Mouse (Mus musculus) lung, postnatal 14 days (tissue): ENCODE measurements around the gene Tpcn2.

Source experiments
- DNase-seq: peaks from one replicate; pipeline ENCODE4 v3.0.0; 2021

The Tpcn2 gene

DNA sequence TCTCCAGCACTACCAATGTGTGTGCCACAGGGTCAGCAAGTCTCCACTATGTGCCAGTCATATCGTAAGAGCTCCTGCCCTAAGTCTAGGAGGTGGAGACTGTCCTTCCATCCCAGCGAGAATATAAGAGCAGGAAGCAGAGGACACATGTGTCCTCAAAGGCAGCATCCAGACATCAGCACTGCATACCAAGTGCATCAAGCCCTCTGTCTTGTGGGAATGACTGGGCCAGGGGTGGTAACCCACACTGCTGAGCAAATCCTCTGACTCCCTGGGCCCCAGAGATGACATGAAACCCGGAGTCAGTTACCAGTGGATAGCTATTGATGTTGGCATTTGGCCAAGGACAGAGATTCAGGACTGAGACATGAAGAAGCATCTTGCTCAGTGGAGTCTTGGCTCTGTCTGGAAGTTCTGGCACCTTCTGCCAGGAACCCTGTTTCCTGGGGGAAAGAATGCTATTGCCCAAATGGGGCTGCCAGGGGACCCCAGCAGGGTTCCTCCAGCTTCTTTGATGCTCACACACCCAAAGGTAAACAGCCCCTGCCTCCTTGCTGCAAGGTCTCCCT lies 140.2 kb downstream of the Tpcn2 start:
- DNase-seq = no peak

DNA sequence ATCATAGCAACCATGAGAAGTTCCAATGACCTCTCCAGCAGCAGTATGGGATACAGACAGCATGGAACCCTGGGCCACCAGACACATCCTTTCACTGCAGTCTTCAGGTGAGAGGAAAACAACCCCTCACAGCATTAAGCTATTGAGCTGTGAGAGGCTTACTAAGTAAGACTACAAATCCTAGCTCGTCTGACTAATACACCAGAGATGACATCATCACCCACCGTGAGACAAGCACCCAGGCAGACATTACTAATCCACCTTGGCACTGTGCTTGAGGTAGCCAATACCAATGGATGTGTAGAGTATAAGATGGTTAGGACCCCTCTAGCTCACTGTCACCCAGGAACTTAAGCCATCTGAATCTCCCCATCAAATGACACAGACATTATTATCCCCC lies 143.2 kb downstream of the Tpcn2 start:
- no peak for DNase-seq

DNA sequence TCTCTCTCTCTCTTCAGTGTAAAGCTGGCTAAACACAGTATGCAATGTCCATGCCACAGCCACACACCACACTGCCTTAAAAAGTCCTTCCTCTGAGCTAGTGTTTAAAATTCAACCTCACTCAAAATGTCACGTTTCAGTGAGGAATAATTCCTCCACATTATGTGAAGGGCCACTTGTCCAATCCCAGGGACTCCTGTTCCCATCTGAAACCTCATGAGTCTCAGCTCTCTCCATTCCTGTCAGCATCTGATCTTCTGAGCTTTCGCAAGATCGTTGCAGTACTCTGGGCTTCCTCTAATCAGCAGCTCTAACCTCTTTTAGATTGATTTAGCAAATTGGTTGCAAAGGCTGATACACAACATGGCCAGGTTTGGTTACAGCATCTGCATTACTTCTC lies 144.2 kb downstream of the Tpcn2 start:
- DNase-seq = no peak

DNA sequence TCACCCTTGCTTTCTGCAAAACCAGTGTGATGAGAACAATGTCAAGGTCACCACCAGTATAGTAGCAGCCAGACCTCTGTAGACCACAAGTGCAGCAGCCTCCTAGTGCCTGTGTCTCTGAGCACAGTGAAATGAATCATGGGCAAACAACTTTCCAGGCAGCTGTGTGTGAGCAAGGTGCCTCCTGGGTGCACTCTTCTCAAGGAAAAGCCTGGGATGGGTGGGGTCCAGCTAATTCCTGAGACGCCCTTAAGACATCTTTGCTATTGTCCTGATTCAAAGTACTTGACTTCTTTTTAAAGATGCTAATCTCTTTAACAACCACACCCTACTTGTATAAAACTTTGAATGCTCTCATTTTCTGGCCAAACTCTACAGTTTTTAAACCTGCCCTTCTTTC lies 144.7 kb downstream of the Tpcn2 start:
- no peak for DNase-seq

DNA sequence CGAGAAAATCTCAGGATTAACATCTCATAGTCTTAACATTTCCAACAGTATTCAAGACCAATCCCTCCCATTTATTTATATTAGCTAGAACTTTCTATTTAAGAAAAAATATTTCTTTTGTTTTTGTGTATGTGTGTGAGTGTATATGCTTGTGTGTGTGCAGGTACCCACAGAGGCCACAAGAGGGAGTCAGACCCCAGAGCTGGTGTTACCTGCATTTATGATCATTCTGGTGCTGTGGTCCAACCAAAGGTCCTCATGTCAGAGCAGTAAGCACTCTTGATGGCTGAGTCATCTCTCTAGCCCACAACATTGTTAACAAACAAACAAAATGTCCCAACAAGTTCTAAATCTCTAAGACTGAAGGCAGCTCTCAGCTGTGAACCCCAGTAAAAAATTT lies 145.9 kb downstream of the Tpcn2 start:
- DNase-seq = no peak

DNA sequence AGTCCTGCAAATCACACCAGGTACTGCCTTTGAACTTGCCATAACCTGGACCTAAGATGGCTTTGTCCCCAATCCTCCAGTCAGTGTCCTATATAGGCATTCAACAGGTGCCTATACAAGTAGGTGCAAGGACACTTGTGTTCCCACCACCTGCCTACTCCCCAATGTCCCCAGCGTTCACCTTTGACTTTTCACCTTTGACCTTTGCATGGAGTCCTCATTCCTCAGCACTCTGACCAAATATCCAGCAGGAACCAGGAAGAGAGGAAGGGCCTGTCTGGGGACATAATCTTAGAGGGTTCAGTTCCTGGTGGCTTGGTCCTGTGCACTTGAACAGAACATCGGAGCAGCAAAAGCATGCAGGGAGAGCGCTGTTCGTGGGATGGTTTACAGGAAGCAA lies 147.0 kb downstream of the Tpcn2 start:
- DNase-seq = no peak
